Comparison of ENCODE assay signal across 21 mouse cellular contexts in the genomic region with DNA sequence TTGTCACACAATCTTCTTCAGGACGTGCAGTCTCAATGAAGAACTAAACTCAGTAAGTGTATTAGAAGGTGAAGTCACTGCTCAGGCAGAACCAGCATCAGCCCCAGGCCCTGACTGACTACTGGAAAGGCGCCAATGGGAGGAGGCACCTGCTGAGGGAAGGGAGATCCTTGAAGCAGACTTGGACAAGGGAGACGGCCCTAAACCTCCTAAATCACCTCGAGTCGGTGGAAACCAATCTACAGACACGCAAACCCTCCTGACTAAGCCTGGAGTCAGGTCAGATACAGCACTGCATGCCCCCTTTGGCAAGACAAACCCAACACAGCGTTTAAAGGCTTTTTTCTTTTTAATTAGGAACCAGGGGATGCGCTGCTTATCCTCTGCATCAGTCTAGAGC. TPM values are rescaled to one million over a fixed set of nuclear protein-coding genes. Genes with fewer than 3 reads are reported as not detected.
DNase-seq lines count a peak whose midpoint lies in the region; ATAC-seq and TF ChIP-seq lines count a peak whose summit lies in the region.
"Had no signal": no experiment of that assay in that cellular context is flagged by ENCODE, and none has a peak within 500 bp of the region (broad histone marks: within the 10 kb centered on the region; RNA-seq: fewer than 3 reads in every experiment).

No protein-coding gene starts in this region.

- peak; percentile 46 for DNase-seq in gastrocnemius, adult 2 months
- no peak for DNase-seq in gastrocnemius, postnatal 36 days
- peak; percentile 68 for DNase-seq in midbrain, embryonic 11.5 days (ENCODE audit: low spot score, missing footprints)
- no peak for DNase-seq in midbrain, embryonic 14.5 days
- DNase-seq in MEL (ENCODE audit: low read depth, low spot score) (peak; percentile 28), MN1 (ENCODE audit: low spot score) (peak; percentile 30)
- no peak for DNase-seq in spleen, postnatal 36 days (ENCODE audit: low spot score in 2 of 2)
- DNase-seq: adrenal gland, adult 2 months; adrenal gland, postnatal 25 days; cerebellum, adult 11 months; cerebellum, adult 18-20 months; cerebellum, adult 8-10 months; cerebellum, adult 9-11 months; cerebellum, postnatal 14 days; cerebellum, postnatal 36 days; embryo, embryonic 11 days; forebrain, postnatal 0 days had no signal

- intact Hi-C loops in gastrocnemius, adult 2 months (cut with DNase I): no loop called here
- intact Hi-C loops in gastrocnemius, postnatal 36 days (cut with DNase I): no loop called here

- no peak for TF ChIP-seq POLR2A in MEL (IDR thresholded peaks at IDR 0.05; ENCODE audit: control insufficient read depth in 1 of 2, insufficient read depth in 1 of 2, low read depth in 1 of 2, low read length in 2 of 2, poor library complexity in 1 of 2)

- no peak for TF ChIP-seq EP300 in MEL (IDR thresholded peaks at IDR 0.05; ENCODE audit: low read depth in 1 of 2, low read length in 2 of 2)

- H3K4me1 ChIP-seq in midbrain, embryonic 11.5 days (ENCODE audit: control insufficient read depth, insufficient read depth, low read length): no peaks in the 10 kb centered on the region
- no peaks in the 10 kb centered on the region for H3K4me1 ChIP-seq in midbrain, embryonic 14.5 days (ENCODE audit: control insufficient read depth, insufficient read depth, low read length)
- H3K4me1 ChIP-seq in MEL (ENCODE audit: control insufficient read depth in 1 of 2, insufficient read depth in 2 of 2, low read length in 2 of 2): 0 out of 4 replicates have a peak, but pooled peaks cover 0 to 2% of the 10 kb centered on the region in 2 experiments
- 0 out of 2 replicates have a peak, but pooled peaks cover 3% of the 10 kb centered on the region for H3K4me1 ChIP-seq in kidney, embryonic 14.5 days (ENCODE audit: control insufficient read depth, insufficient read depth, low read length)
- H3K4me1 ChIP-seq: forebrain, embryonic 15.5 days had no signal

- H3K9ac ChIP-seq in midbrain, embryonic 11.5 days (ENCODE audit: low read length): no peak overlapping the region
- H3K9ac ChIP-seq in midbrain, embryonic 14.5 days (replicated peaks; ENCODE audit: low read length): no peak overlapping the region
- H3K9ac ChIP-seq in MEL (ENCODE audit: control insufficient read depth, low read depth, low read length, poor library complexity, severe bottlenecking): no peak overlapping the region
- H3K9ac ChIP-seq in kidney, embryonic 14.5 days (ENCODE audit: low read depth, low read length): no peak overlapping the region
- H3K9ac ChIP-seq: embryonic facial prominence, embryonic 12.5 days; forebrain, embryonic 13.5 days; forebrain, embryonic 15.5 days; forebrain, postnatal 0 days had no signal

- no peak overlapping the region for H3K4me3 ChIP-seq in gastrocnemius, adult 2 months
- H3K4me3 ChIP-seq in midbrain, embryonic 11.5 days (ENCODE audit: low read depth, low read length): no peak overlapping the region
- no peak overlapping the region for H3K4me3 ChIP-seq in midbrain, embryonic 14.5 days (replicated peaks; ENCODE audit: low read depth, low read length)
- H3K4me3 ChIP-seq in MEL (ENCODE audit: control insufficient read depth in 1 of 2, insufficient read depth in 1 of 2, low read depth in 2 of 2, low read length in 2 of 2): no peak overlapping the region
- H3K4me3 ChIP-seq in kidney, embryonic 14.5 days (ENCODE audit: low read length): no peak overlapping the region
- H3K4me3 ChIP-seq: embryonic facial prominence, embryonic 12.5 days; forebrain, embryonic 13.5 days; forebrain, embryonic 15.5 days had no signal

- peak overlapping the region; percentile 66 for H3K27ac ChIP-seq in gastrocnemius, adult 2 months
- H3K27ac ChIP-seq in midbrain, embryonic 11.5 days (ENCODE audit: low read depth, low read length): no peak overlapping the region
- no peak overlapping the region for H3K27ac ChIP-seq in midbrain, embryonic 14.5 days (replicated peaks; ENCODE audit: low read depth, low read length)
- H3K27ac ChIP-seq in MEL (ENCODE audit: control insufficient read depth, low read depth, low read length): no peak overlapping the region
- H3K27ac ChIP-seq in kidney, embryonic 14.5 days (ENCODE audit: low read depth, low read length): no peak overlapping the region
- H3K27ac ChIP-seq: embryonic facial prominence, embryonic 12.5 days; forebrain, embryonic 13.5 days; forebrain, embryonic 15.5 days had no signal

- no peak for TF ChIP-seq CTCF in gastrocnemius, adult 2 months (IDR thresholded peaks at IDR 0.05)
- TF ChIP-seq CTCF in MEL (IDR thresholded peaks at IDR 0.05 in 2 of 3, conservative IDR thresholded peaks at IDR 0.05 in 1 of 3; ENCODE audit: control insufficient read depth in 1 of 3, insufficient read depth in 1 of 3, low read depth in 2 of 3, low read length in 3 of 3, poor library complexity in 1 of 3, severe bottlenecking in 1 of 3): no peak

- no peaks in the 10 kb centered on the region; the same call in 1 of the 2 replicates for H3K36me3 ChIP-seq in midbrain, embryonic 11.5 days (ENCODE audit: control insufficient read depth, insufficient read depth, low read length)
- peaks cover 15% of the 10 kb centered on the region for H3K36me3 ChIP-seq in midbrain, embryonic 14.5 days (ENCODE audit: control insufficient read depth, insufficient read depth, low read length)
- H3K36me3 ChIP-seq in MEL (ENCODE audit: control insufficient read depth in 1 of 2, insufficient read depth in 2 of 2, low read length in 2 of 2): peaks cover 0 to 9% of the 10 kb centered on the region in 2 experiments; a peak in 2 of 4 replicates
- H3K36me3 ChIP-seq in kidney, embryonic 14.5 days (ENCODE audit: control insufficient read depth, insufficient read depth, low read length): peaks cover 20% of the 10 kb centered on the region

- H3K79me2 ChIP-seq in MEL (ENCODE audit: control insufficient read depth, insufficient read depth, low read length, poor library complexity): peaks cover 3% of the 10 kb centered on the region

- no peak for ATAC-seq in midbrain, embryonic 11.5 days (ENCODE audit: low FRiP score)
- ATAC-seq in midbrain, embryonic 14.5 days (ENCODE audit: low FRiP score, low TSS enrichment): no peak
- no peak for ATAC-seq in kidney, embryonic 14.5 days (ENCODE audit: low FRiP score, low TSS enrichment)
- ATAC-seq: forebrain, embryonic 13.5 days; forebrain, embryonic 15.5 days; forebrain, postnatal 0 days had no signal

- WGBS in midbrain, embryonic 11.5 days: 88% methylated on average over 8 of the region's 8 CpGs
- WGBS in midbrain, embryonic 14.5 days: 85% methylated on average over 8 of the region's 8 CpGs
- 79% methylated on average over 8 of the region's 8 CpGs for WGBS in kidney, embryonic 14.5 days

- no peak overlapping the region for H3K4me2 ChIP-seq in midbrain, embryonic 11.5 days
- H3K4me2 ChIP-seq in midbrain, embryonic 14.5 days (ENCODE audit: low read length): no peak overlapping the region
- no peak overlapping the region for H3K4me2 ChIP-seq in kidney, embryonic 14.5 days (replicated peaks; ENCODE audit: low read depth, low read length)
- H3K4me2 ChIP-seq: embryonic facial prominence, embryonic 12.5 days; forebrain, embryonic 13.5 days; forebrain, embryonic 15.5 days had no signal

- H3K27me3 ChIP-seq in midbrain, embryonic 11.5 days (ENCODE audit: control insufficient read depth, insufficient read depth, low read length): no peaks in the 10 kb centered on the region
- H3K27me3 ChIP-seq in midbrain, embryonic 14.5 days (ENCODE audit: control insufficient read depth, insufficient read depth, low read length): no peaks in the 10 kb centered on the region
- H3K27me3 ChIP-seq in MEL (ENCODE audit: control insufficient read depth in 1 of 2, insufficient read depth in 2 of 2, low read length in 2 of 2): no peaks in the 10 kb centered on the region
- no peaks in the 10 kb centered on the region for H3K27me3 ChIP-seq in kidney, embryonic 14.5 days (ENCODE audit: control insufficient read depth, insufficient read depth, low read length)
- H3K27me3 ChIP-seq: embryonic facial prominence, embryonic 12.5 days; forebrain, embryonic 13.5 days; forebrain, embryonic 15.5 days had no signal

- no peaks in the 10 kb centered on the region for H3K9me3 ChIP-seq in midbrain, embryonic 11.5 days (ENCODE audit: control insufficient read depth, low read length)
- no peaks in the 10 kb centered on the region for H3K9me3 ChIP-seq in midbrain, embryonic 14.5 days (ENCODE audit: control insufficient read depth, low read length)
- H3K9me3 ChIP-seq in MEL (replicated peaks; ENCODE audit: insufficient read depth, low read length): no peaks in the 10 kb centered on the region
- H3K9me3 ChIP-seq in kidney, embryonic 14.5 days (ENCODE audit: control insufficient read depth, low read length): no peaks in the 10 kb centered on the region
- H3K9me3 ChIP-seq: embryonic facial prominence, embryonic 12.5 days; forebrain, embryonic 13.5 days; forebrain, embryonic 15.5 days had no signal

- no peak for TF ChIP-seq RAD21 in MEL (IDR thresholded peaks at IDR 0.05; ENCODE audit: low read depth, low read length)

RNA-seq across cellular contexts. Expression of a gene that starts 11.2 kb away (rescaled TPM):
- 10 to 100 TPM; 21.2 to 28.7 TPM for total RNA-seq in gastrocnemius, adult 2 months (2021)
- total RNA-seq in gastrocnemius, postnatal 36 days (2021): 10 to 100 TPM; 20.6 to 25.2 TPM
- polyA plus RNA-seq in midbrain, embryonic 11.5 days (2014; fragmentation: Nextera tagmentation; extraction: Ambion mirVana): 7.6 and 9.7 TPM in 2 replicates
- polyA plus RNA-seq in midbrain, embryonic 14.5 days (2014; fragmentation: Nextera tagmentation; extraction: Ambion mirVana): 10.8 and 16.7 TPM in 2 replicates
- total RNA-seq in MEL (2012; rRNA removed): 57.9 and 58.2 TPM in 2 replicates
- polyA plus RNA-seq in MEL (2012; ENCODE audit: insufficient read depth in 1 of 2, insufficient read length in 2 of 2, low read depth in 1 of 2, low replicate concordance in 2 of 2, missing spikeins in 1 of 2): 100 to 1,000 TPM in 1 of 2 experiments, not detected in 1; 110 TPM
- 13.6 TPM in 2 replicates for polyA plus RNA-seq in kidney, embryonic 14.5 days (2014; fragmentation: Nextera tagmentation; extraction: Ambion mirVana)

RNA-seq across cellular contexts. Expression of a gene that starts 26.0 kb away (rescaled TPM):
- 1 to 10 TPM; 1.2 to 1.3 TPM for total RNA-seq in gastrocnemius, adult 2 months (2021)
- total RNA-seq in gastrocnemius, postnatal 36 days (2021): 1 to 10 TPM; 1.1 to 1.7 TPM
- 12.2 and 12.7 TPM in 2 replicates for polyA plus RNA-seq in midbrain, embryonic 11.5 days (2014; fragmentation: Nextera tagmentation; extraction: Ambion mirVana)
- polyA plus RNA-seq in midbrain, embryonic 14.5 days (2014; fragmentation: Nextera tagmentation; extraction: Ambion mirVana): 10.3 and 10.5 TPM in 2 replicates
- total RNA-seq in MEL (2012; rRNA removed): 7.7 and 8.0 TPM in 2 replicates
- 1 to 10 TPM in 1 of 2 experiments, not detected in 1; 4.2 TPM for polyA plus RNA-seq in MEL (2012; ENCODE audit: insufficient read depth in 1 of 2, insufficient read length in 2 of 2, low read depth in 1 of 2, low replicate concordance in 2 of 2, missing spikeins in 1 of 2)
- 15.7 and 16.1 TPM in 2 replicates for polyA plus RNA-seq in kidney, embryonic 14.5 days (2014; fragmentation: Nextera tagmentation; extraction: Ambion mirVana)

RNA-seq across cellular contexts. Expression of a gene that starts 51.3 kb away (rescaled TPM):
- total RNA-seq in gastrocnemius, adult 2 months (2021): not detected
- total RNA-seq in gastrocnemius, postnatal 36 days (2021): not detected
- 0.60 and 0.77 TPM in 2 replicates for polyA plus RNA-seq in midbrain, embryonic 11.5 days (2014; fragmentation: Nextera tagmentation; extraction: Ambion mirVana)
- 0.30 and 0.62 TPM in 2 replicates for polyA plus RNA-seq in midbrain, embryonic 14.5 days (2014; fragmentation: Nextera tagmentation; extraction: Ambion mirVana)
- total RNA-seq in MEL (2012; rRNA removed): not detected in 2 replicates
- polyA plus RNA-seq in MEL (2012; ENCODE audit: insufficient read depth in 1 of 2, insufficient read length in 2 of 2, low read depth in 1 of 2, low replicate concordance in 2 of 2, missing spikeins in 1 of 2): not detected
- 0.14 TPM in 1 of 2 replicates, not detected in the other for polyA plus RNA-seq in kidney, embryonic 14.5 days (2014; fragmentation: Nextera tagmentation; extraction: Ambion mirVana)
- total RNA-seq: adrenal gland, adult 2 months; adrenal gland, postnatal 25 days had no signal
- polyA plus RNA-seq: adrenal gland, adult 2 months had no signal

Comparison
In these comparisons a context has a peak if more than half of its experiments do, and no peak if none do; other contexts are left out.
1. DNase-seq: peak in gastrocnemius, adult 2 months (single experiment), midbrain, embryonic 11.5 days (single experiment), MEL (single experiment) and MN1 (single experiment); none in gastrocnemius, postnatal 36 days (0 of 2), midbrain, embryonic 14.5 days (single experiment) and spleen, postnatal 36 days (0 of 2).